Mouse (Mus musculus) regulatory T cell (primary cell): ENCODE results near the gene Parp8.

Source experiments
- in situ Hi-C: fragments of 300-600 bp; cut with MboI, MseI; formaldehyde crosslinking; loops from one replicate; pipeline ENCODE4 v1.15.1; 2025; ENCODE audit warnings: high pct_unique_total_duplicates

Gene Parp8

GRCm38 (mm10) chr13:117020631-117021030, 4.7 kb downstream of the Parp8 start:
- in situ Hi-C loops, result loop anchor here (10.0 kb wide), 1 partner anchor 194 kb away; no protein-coding TSS in a partner anchor

- in situ Hi-C loops, result no loop called here
Measured at GRCm38 (mm10) chr13:117018676-117019075, 6.7 kb downstream of the Parp8 start.

GRCm38 (mm10) chr13:117013516-117013915, 11.8 kb downstream of the Parp8 start:
- in situ Hi-C loops, result no loop called here

GRCm38 (mm10) chr13:117012031-117012430, 13.3 kb downstream of the Parp8 start:
- in situ Hi-C loops, result no loop called here

GRCm38 (mm10) chr13:117010143-117010542, 15.2 kb downstream of the Parp8 start:
- in situ Hi-C loops, result no loop called here

GRCm38 (mm10) chr13:117008021-117009015, 17.0 kb downstream of the Parp8 start:
- in situ Hi-C loops, result no loop called here

GRCm38 (mm10) chr13:117007566-117007965, 17.8 kb downstream of the Parp8 start:
- in situ Hi-C loops, result no loop called here

GRCm38 (mm10) chr13:117006638-117007037, 18.7 kb downstream of the Parp8 start:
- in situ Hi-C loops, result no loop called here

GRCm38 (mm10) chr13:117000493-117000892, 24.8 kb downstream of the Parp8 start:
- in situ Hi-C loops, result no loop called here

GRCm38 (mm10) chr13:116991560-116991959, 33.8 kb downstream of the Parp8 start:
- in situ Hi-C loops, result no loop called here

- in situ Hi-C loops, result no loop called here
Measured at GRCm38 (mm10) chr13:116990327-116990726, 35.0 kb downstream of the Parp8 start.

- in situ Hi-C loops, result loop anchor here (5.0 kb wide), 1 partner anchor 46 kb away; no protein-coding TSS in a partner anchor
Measured at GRCm38 (mm10) chr13:116988706-116989105, 36.6 kb downstream of the Parp8 start.

- in situ Hi-C loops, result loop anchor here (5.0 kb wide), 1 partner anchor 46 kb away; no protein-coding TSS in a partner anchor
Measured at GRCm38 (mm10) chr13:116988208-116988607, 37.1 kb downstream of the Parp8 start.

- in situ Hi-C loops, result loop anchor here (5.0 kb wide), 1 partner anchor 45 kb away; no protein-coding TSS in a partner anchor
Measured at GRCm38 (mm10) chr13:116987284-116987683, 38.1 kb downstream of the Parp8 start.

- in situ Hi-C loops, result loop anchor here (5.0 kb wide), 1 partner anchor 44 kb away; no protein-coding TSS in a partner anchor
Measured at GRCm38 (mm10) chr13:116986658-116987057, 38.7 kb downstream of the Parp8 start.

- in situ Hi-C loops, result no loop called here
Measured at GRCm38 (mm10) chr13:116974081-116974860, 51.1 kb downstream of the Parp8 start.

- in situ Hi-C loops, result no loop called here
Measured at GRCm38 (mm10) chr13:116973491-116973890, 51.8 kb downstream of the Parp8 start.

GRCm38 (mm10) chr13:116972036-116972611, 53.2 kb downstream of the Parp8 start:
- in situ Hi-C loops, result no loop called here

- in situ Hi-C loops, result no loop called here
Measured at GRCm38 (mm10) chr13:116970706-116971428, 54.5 kb downstream of the Parp8 start.

GRCm38 (mm10) chr13:116969650-116970049, 55.7 kb downstream of the Parp8 start:
- in situ Hi-C loops, result no loop called here

- in situ Hi-C loops, result no loop called here
Measured at GRCm38 (mm10) chr13:116968906-116969305, 56.4 kb downstream of the Parp8 start.
